Mouse (Mus musculus): ENCODE results near the gene Tyw1. TPM values are rescaled to one million over a fixed set of nuclear protein-coding genes. Genes with fewer than 3 reads are reported as not detected.

Gene Tyw1
- polyA plus RNA-seq, 1 experiment from 2014 or later: 20.8 TPM

DNA sequence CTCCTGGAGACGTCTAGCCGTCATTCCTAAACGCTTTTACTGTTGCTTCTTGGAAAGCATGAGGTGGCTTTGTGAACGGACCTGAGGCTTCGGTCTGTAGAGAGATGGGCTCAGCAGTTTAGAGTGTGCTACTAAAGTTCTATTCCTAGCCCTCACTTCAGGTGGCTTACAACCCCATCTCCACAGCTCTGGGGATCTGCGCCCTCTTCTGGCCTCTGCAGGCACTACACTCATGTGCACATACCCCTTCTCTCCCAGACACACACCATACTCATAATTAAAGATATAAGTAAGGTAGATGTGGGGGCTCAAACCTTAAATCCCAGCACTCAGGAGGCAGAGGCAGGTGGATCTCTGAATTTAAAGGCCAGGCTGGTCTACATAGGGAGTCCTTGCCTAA is 34.8 kb downstream of the Tyw1 start:
- H3K4me2 ChIP-seq (ENCODE audit: low read length): no peak overlapping the region
- TF ChIP-seq CTCF (IDR thresholded peaks at IDR 0.05; ENCODE audit: low read depth): no peak
- H3K36me3 ChIP-seq (ENCODE audit: insufficient read depth, low read length): 0 out of 2 replicates have a peak, but pooled peaks cover 5% of the 10 kb centered on the region
- no peak overlapping the region for H3K9ac ChIP-seq (ENCODE audit: low read depth, low read length)
- no peak overlapping the region for H3K4me3 ChIP-seq (replicated peaks; ENCODE audit: low read depth, low read length)
- DNase-seq (ENCODE audit: low spot score) (no peak), ATAC-seq (replicated peaks; ENCODE audit: low FRiP score, low read depth) (no peak)
- over 99% methylated on average over 6 of the region's 6 CpGs for WGBS
- no peaks in the 10 kb centered on the region for H3K9me3 ChIP-seq (replicated peaks; ENCODE audit: low read length)
- no peaks in the 10 kb centered on the region for H3K4me1 ChIP-seq (replicated peaks; ENCODE audit: insufficient read depth, low read length)
- no peak overlapping the region for H3K27ac ChIP-seq
- H3K27me3 ChIP-seq (ENCODE audit: insufficient read depth, low read length): no peaks in the 10 kb centered on the region

DNA sequence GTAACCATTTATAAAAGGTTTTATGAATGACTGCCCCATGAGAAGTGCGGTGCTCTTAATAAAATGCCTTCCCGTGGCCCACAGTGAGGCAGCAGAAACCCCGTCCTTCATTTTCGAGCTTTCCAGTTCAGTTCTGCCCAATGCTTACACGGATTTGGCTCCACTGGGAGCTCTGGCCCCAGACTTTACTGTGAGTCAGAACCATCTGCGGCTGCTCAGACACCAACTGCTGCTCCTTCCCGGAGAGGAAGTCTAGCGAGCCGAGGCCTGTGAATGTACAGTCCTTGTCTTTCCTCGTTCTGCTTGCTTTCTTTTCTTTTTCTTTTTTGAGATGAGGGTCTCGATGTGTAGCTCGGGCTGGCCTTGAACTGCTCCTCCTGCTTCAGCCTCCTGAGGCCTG is 35.4 kb downstream of the Tyw1 start:
- Histone ChIP-seq H3K9ac (ENCODE audit: low read depth, low read length) (no peak overlapping the region), H3K4me3 (replicated peaks; ENCODE audit: low read depth, low read length) (no peak overlapping the region), H3K9me3 (replicated peaks; ENCODE audit: low read length) (no peaks in the 10 kb centered on the region), H3K4me1 (replicated peaks; ENCODE audit: insufficient read depth, low read length) (no peaks in the 10 kb centered on the region), H3K27ac (no peak overlapping the region), H3K4me2 (ENCODE audit: low read length) (no peak overlapping the region), H3K36me3 (ENCODE audit: insufficient read depth, low read length) (0 out of 2 replicates have a peak, but pooled peaks cover 5% of the 10 kb centered on the region), H3K27me3 (ENCODE audit: insufficient read depth, low read length) (no peaks in the 10 kb centered on the region)
- ATAC-seq (replicated peaks; ENCODE audit: low FRiP score, low read depth) (no peak), DNase-seq (ENCODE audit: low spot score) (no peak)
- no peak for TF ChIP-seq CTCF (IDR thresholded peaks at IDR 0.05; ENCODE audit: low read depth)
- WGBS: 93% methylated on average over 12 of the region's 12 CpGs

DNA sequence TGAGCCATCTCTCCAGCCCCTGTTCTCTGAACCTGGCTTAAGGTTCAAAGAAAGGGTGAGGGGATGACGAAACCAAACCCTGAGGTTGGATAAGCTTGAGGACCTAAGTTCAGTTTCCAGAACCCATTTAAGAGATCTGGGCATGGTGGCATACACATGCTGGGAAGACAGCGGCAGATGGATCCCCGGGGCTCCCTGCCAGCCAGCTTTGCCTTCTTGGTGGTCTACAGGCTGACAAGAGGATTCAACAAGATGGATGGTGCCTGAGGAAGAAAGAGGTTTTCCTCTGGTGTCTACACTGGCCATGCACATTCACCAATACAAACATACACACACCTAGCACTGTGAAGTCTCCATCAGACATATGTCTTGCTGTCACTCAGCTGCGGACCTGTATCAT is 37.6 kb downstream of the Tyw1 start:
- H3K4me1 ChIP-seq (replicated peaks; ENCODE audit: insufficient read depth, low read length): no peaks in the 10 kb centered on the region
- ATAC-seq (replicated peaks; ENCODE audit: low FRiP score, low read depth) (no peak), DNase-seq (ENCODE audit: low spot score) (no peak)
- H3K27ac ChIP-seq: no peak overlapping the region
- no peak overlapping the region for H3K9ac ChIP-seq (ENCODE audit: low read depth, low read length)
- no peaks in the 10 kb centered on the region for H3K9me3 ChIP-seq (replicated peaks; ENCODE audit: low read length)
- H3K36me3 ChIP-seq (ENCODE audit: insufficient read depth, low read length): peaks cover 18% of the 10 kb centered on the region; the same call in 1 of the 2 replicates
- WGBS: 89% methylated on average over 4 of the region's 4 CpGs
- TF ChIP-seq CTCF (IDR thresholded peaks at IDR 0.05; ENCODE audit: low read depth): no peak
- no peaks in the 10 kb centered on the region for H3K27me3 ChIP-seq (ENCODE audit: insufficient read depth, low read length)
- H3K4me3 ChIP-seq (replicated peaks; ENCODE audit: low read depth, low read length): no peak overlapping the region
- no peak overlapping the region for H3K4me2 ChIP-seq (ENCODE audit: low read length)

DNA sequence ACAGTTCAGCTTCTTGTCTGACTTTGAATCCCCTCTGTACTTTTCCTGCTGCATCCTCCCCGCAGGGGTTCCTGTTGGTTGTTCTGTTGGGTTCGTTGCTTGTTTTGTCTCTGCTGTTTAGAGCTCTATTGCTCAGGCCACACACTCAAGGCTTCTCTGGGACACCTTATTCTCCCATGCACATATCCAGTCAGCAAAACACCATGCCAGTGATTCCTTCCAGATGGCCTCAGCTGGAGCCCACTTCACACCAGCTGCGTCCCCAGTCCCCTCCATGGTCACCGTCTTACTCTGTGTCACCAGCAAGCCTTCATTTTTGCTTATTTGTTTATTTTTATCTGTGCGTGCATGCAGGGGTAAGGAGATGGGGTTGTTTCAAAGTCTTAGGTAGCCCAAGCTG is 38.5 kb downstream of the Tyw1 start:
- Histone ChIP-seq H3K27ac (no peak overlapping the region), H3K9me3 (replicated peaks; ENCODE audit: low read length) (no peaks in the 10 kb centered on the region), H3K4me2 (ENCODE audit: low read length) (no peak overlapping the region), H3K27me3 (ENCODE audit: insufficient read depth, low read length) (no peaks in the 10 kb centered on the region), H3K4me1 (replicated peaks; ENCODE audit: insufficient read depth, low read length) (no peaks in the 10 kb centered on the region), H3K9ac (ENCODE audit: low read depth, low read length) (no peak overlapping the region), H3K36me3 (ENCODE audit: insufficient read depth, low read length) (peaks cover 20% of the 10 kb centered on the region; the same call in 1 of the 2 replicates), H3K4me3 (replicated peaks; ENCODE audit: low read depth, low read length) (no peak overlapping the region)
- no peak for DNase-seq (ENCODE audit: low spot score)
- 89% methylated on average over 5 of the region's 5 CpGs for WGBS
- no peak for TF ChIP-seq CTCF (IDR thresholded peaks at IDR 0.05; ENCODE audit: low read depth)
- no peak for ATAC-seq (replicated peaks; ENCODE audit: low FRiP score, low read depth)

DNA sequence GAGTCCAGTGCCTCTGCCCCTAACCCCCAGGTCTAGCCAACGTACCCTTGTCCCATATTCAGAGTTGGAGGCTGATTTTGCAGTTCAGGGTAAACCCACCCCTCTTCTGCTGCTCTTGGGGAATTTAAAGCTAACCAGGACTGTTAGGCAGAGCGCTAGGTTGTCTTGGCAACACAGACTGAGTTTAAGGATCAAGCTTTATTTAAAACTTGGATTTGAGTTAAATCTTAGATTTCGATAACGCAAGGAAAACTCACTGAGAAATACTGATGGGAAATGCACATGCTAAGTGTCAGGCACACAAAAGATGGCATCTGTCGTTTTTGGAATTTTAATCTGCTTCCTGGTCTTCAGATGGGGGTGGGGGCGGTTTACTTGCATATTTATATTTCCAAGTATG is 39.2 kb downstream of the Tyw1 start:
- ATAC-seq (replicated peaks; ENCODE audit: low FRiP score, low read depth) (no peak), DNase-seq (ENCODE audit: low spot score) (no peak)
- Histone ChIP-seq H3K36me3 (ENCODE audit: insufficient read depth, low read length) (peaks cover 21% of the 10 kb centered on the region), H3K9me3 (replicated peaks; ENCODE audit: low read length) (no peaks in the 10 kb centered on the region), H3K4me2 (ENCODE audit: low read length) (no peak overlapping the region), H3K4me3 (replicated peaks; ENCODE audit: low read depth, low read length) (no peak overlapping the region), H3K4me1 (replicated peaks; ENCODE audit: insufficient read depth, low read length) (no peaks in the 10 kb centered on the region), H3K9ac (ENCODE audit: low read depth, low read length) (no peak overlapping the region), H3K27me3 (ENCODE audit: insufficient read depth, low read length) (no peaks in the 10 kb centered on the region), H3K27ac (no peak overlapping the region)
- WGBS: 94% methylated on average over 6 of the region's 6 CpGs
- TF ChIP-seq CTCF (IDR thresholded peaks at IDR 0.05; ENCODE audit: low read depth): no peak

DNA sequence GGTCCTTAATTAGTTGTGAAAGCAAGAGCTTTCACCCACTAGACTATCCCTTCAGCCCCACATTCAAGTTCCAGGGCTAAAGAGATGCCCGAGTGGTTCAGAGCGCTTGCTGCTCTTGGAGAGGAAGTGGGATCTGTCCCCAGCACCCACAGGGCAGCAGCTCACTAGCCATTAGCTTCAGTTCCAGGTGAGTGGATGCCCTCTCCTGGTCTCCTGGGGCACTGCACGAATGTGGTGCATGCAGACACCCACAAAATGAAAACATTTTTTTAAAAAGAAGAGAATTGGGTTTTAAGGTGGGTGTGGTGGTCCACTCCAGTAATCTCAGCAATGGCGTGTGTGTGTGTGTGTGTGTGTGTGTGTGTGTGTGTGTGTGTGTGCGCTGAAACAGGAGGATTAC is 40.7 kb downstream of the Tyw1 start:
- Histone ChIP-seq H3K27me3 (ENCODE audit: insufficient read depth, low read length) (no peaks in the 10 kb centered on the region), H3K27ac (no peak overlapping the region), H3K36me3 (ENCODE audit: insufficient read depth, low read length) (peaks cover 28% of the 10 kb centered on the region), H3K4me3 (replicated peaks; ENCODE audit: low read depth, low read length) (no peak overlapping the region), H3K9me3 (replicated peaks; ENCODE audit: low read length) (no peaks in the 10 kb centered on the region), H3K4me1 (replicated peaks; ENCODE audit: insufficient read depth, low read length) (no peaks in the 10 kb centered on the region), H3K4me2 (ENCODE audit: low read length) (no peak overlapping the region), H3K9ac (ENCODE audit: low read depth, low read length) (no peak overlapping the region)
- ATAC-seq (replicated peaks; ENCODE audit: low FRiP score, low read depth): no peak
- DNase-seq (ENCODE audit: low spot score): no peak
- WGBS: 84% methylated on average over 5 of the region's 5 CpGs
- peak; percentile 23; the same call in 1 of the 2 replicates for TF ChIP-seq CTCF (IDR thresholded peaks at IDR 0.05; ENCODE audit: low read depth)

DNA sequence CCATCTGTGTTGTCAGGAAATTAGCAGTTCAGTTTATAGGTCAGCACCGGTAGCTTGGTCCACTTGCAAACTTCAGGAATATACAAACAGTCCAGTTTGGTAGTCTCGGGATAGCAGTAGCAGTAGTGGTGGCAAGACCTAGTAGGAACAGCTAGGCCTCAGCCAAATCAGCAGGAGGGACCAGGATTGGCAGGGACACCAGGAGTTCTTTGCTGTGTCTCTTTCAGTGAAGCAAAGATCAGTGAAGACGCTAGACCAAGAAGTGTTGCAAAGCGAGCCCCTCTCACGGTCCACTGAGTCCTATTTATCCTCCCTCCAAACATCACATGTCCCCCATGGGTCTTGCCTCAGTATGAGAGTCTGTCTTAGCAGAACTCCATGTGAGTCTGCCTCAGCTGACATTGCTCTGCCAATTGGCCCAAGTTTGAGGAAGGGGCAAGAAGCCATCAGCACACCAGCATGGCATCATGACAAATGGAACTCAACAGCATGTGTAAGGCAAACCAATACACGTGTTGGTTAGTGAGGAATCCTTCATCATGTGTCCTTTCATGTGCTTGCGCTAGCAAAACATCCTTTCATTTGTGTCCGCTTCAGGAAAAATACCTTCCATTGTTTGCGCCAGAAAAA is 43.5 kb downstream of the Tyw1 start:
- no peak overlapping the region for H3K4me2 ChIP-seq (ENCODE audit: low read length)
- H3K36me3 ChIP-seq (ENCODE audit: insufficient read depth, low read length): peaks cover 28% of the 10 kb centered on the region
- H3K9me3 ChIP-seq (replicated peaks; ENCODE audit: low read length): no peaks in the 10 kb centered on the region
- no peaks in the 10 kb centered on the region for H3K27me3 ChIP-seq (ENCODE audit: insufficient read depth, low read length)
- no peak for TF ChIP-seq CTCF (IDR thresholded peaks at IDR 0.05; ENCODE audit: low read depth)
- no peak overlapping the region for H3K4me3 ChIP-seq (replicated peaks; ENCODE audit: low read depth, low read length)
- 82% methylated on average over 9 of the region's 9 CpGs for WGBS
- H3K9ac ChIP-seq (ENCODE audit: low read depth, low read length): no peak overlapping the region
- H3K4me1 ChIP-seq (replicated peaks; ENCODE audit: insufficient read depth, low read length): no peaks in the 10 kb centered on the region
- H3K27ac ChIP-seq: no peak overlapping the region
- DNase-seq (ENCODE audit: low spot score) (no peak), ATAC-seq (replicated peaks; ENCODE audit: low FRiP score, low read depth) (no peak)
